Mouse (Mus musculus) hindbrain, embryonic 14.5 days (tissue): ENCODE data around the gene Tomm40. TPM values are rescaled to one million over a fixed set of nuclear protein-coding genes. Genes with fewer than 3 reads are reported as not detected.
A peak's percentile ranks its signal among the peaks of the same experiment; 100 is the strongest.

ENCODE experiments used
- ATAC-seq: fragments of 200-750 bp; cut with Nextera tagmentation; 2 replicates; pipeline ENCODE4 v1.8.0; 2017; ENCODE audit warnings: moderate number of reproducible peaks, mild to moderate bottlenecking, moderate TSS enrichment, moderate library complexity; ENCODE audit not compliant: low FRiP score
- DNase-seq: peaks from one replicate; pipeline ENCODE4 v3.0.0-alpha.2; 2015; ENCODE audit warnings: low spot score
- H3K27ac ChIP-seq: fragments of 300-500 bp; sonication (generic); 2 replicates; pipeline ENCODE4 v1.5.1; 2014; ENCODE audit warnings: mild to moderate bottlenecking, moderate library complexity
- H3K27me3 ChIP-seq: fragments of 300-500 bp; sonication (generic); 2 replicates; pipeline ENCODE4 v1.6.1; 2014; ENCODE audit warnings: mild to moderate bottlenecking, low read length, mixed read lengths; ENCODE audit not compliant: control insufficient read depth, insufficient read depth
- H3K36me3 ChIP-seq: fragments of 300-500 bp; sonication (generic); replicated peaks from 2 replicates; pipeline ENCODE4 v1.6.1; 2014; ENCODE audit not compliant: control insufficient read depth, insufficient read depth
- H3K4me1 ChIP-seq: fragments of 300-500 bp; sonication (generic); replicated peaks from 2 replicates; pipeline ENCODE4 v1.6.1; 2014; ENCODE audit warnings: antibody characterized with exemption, low read length, mixed read lengths; ENCODE audit not compliant: control insufficient read depth, insufficient read depth
- H3K4me2 ChIP-seq: fragments of 300-500 bp; sonication (generic); replicated peaks from 2 replicates; pipeline ENCODE4 v1.6.1; 2014; ENCODE audit warnings: mild to moderate bottlenecking, moderate library complexity
- H3K4me3 ChIP-seq: fragments of 300-500 bp; sonication (generic); replicated peaks from 2 replicates; pipeline ENCODE4 v1.5.1; 2014; ENCODE audit warnings: mild to moderate bottlenecking, low read length
- H3K9ac ChIP-seq: fragments of 300-500 bp; sonication (generic); 2 replicates; pipeline ENCODE4 v1.6.1; 2014
- H3K9me3 ChIP-seq: fragments of 300-500 bp; sonication (generic); 2 replicates; pipeline ENCODE4 v1.6.1; 2016; ENCODE audit warnings: low read length; ENCODE audit not compliant: control insufficient read depth
- WGBS: fragments of 180-500 bp; shearing (Covaris S2); extraction: QIAGEN DNeasy Blood & Tissue Kit; methylation state at CpG from one replicate; pipeline ENCODE4 v1.1.7; 2014; 5-methylcytosine and 5-hydroxymethylcytosine counted together
- polyA plus RNA-seq: library from polyadenylated mRNA; unstranded; fragments of >200 nt; fragmentation: Nextera tagmentation; extraction: Ambion mirVana; gene quantifications from 2 replicates; pipeline ENCODE4 v1.2.1, GENCODE M21; 2014

Gene Tomm40
- polyA plus RNA-seq, 1 experiment from 2014 or later = 119 TPM

GRCm38 (mm10) chr7:19736389-19737057 is 21.3 kb upstream of the Tomm40 start:
- Histone ChIP-seq H3K4me2 (no peak overlapping the region), H3K4me1 (no peaks in the 10 kb centered on the region), H3K36me3 (peaks cover 59% of the 10 kb centered on the region), H3K4me3 (no peak overlapping the region), H3K9me3 (no peaks in the 10 kb centered on the region), H3K9ac (no peak overlapping the region), H3K27me3 (no peaks in the 10 kb centered on the region), H3K27ac (no peak overlapping the region)
- DNase-seq (no peak), ATAC-seq (no peak)
- 94% methylated on average over 16 of the region's 16 CpGs for WGBS

- Histone ChIP-seq H3K27me3 (no peaks in the 10 kb centered on the region), H3K9me3 (no peaks in the 10 kb centered on the region), H3K4me2 (no peak overlapping the region), H3K36me3 (peaks cover 82% of the 10 kb centered on the region), H3K4me1 (no peaks in the 10 kb centered on the region), H3K9ac (no peak overlapping the region), H3K4me3 (no peak overlapping the region), H3K27ac (no peak overlapping the region)
- no peak for ATAC-seq
- no peak for DNase-seq
- 84% methylated on average over 10 of the region's 10 CpGs for WGBS
These were observed 19.0 kb upstream of the Tomm40 start for GRCm38 (mm10) chr7:19734178-19734666.

GRCm38 (mm10) chr7:19726541-19726940 is 11.3 kb upstream of the Tomm40 start:
- Histone ChIP-seq H3K9ac (no peak overlapping the region), H3K9me3 (no peaks in the 10 kb centered on the region), H3K4me2 (no peak overlapping the region), H3K4me3 (no peak overlapping the region), H3K4me1 (no peaks in the 10 kb centered on the region), H3K36me3 (peaks cover 83% of the 10 kb centered on the region), H3K27ac (no peak overlapping the region), H3K27me3 (no peaks in the 10 kb centered on the region)
- 92% methylated on average over 4 of the region's 4 CpGs for WGBS
- ATAC-seq (no peak), DNase-seq (no peak)

- Histone ChIP-seq H3K27ac (no peak overlapping the region), H3K9me3 (peaks cover 9% of the 10 kb centered on the region; the same call in 1 of the 2 replicates), H3K4me2 (no peak overlapping the region), H3K9ac (no peak overlapping the region), H3K4me3 (no peak overlapping the region), H3K36me3 (peaks cover 60% of the 10 kb centered on the region), H3K27me3 (no peaks in the 10 kb centered on the region), H3K4me1 (no peaks in the 10 kb centered on the region)
- 93% methylated on average over 12 of the region's 12 CpGs for WGBS
- DNase-seq (no peak), ATAC-seq (no peak)
These were observed 8.9 kb upstream of the Tomm40 start for GRCm38 (mm10) chr7:19724167-19724566.

- H3K4me2 ChIP-seq = no peak overlapping the region
- no peak overlapping the region for H3K9ac ChIP-seq
- peaks cover 9% of the 10 kb centered on the region; the same call in 1 of the 2 replicates for H3K9me3 ChIP-seq
- H3K4me3 ChIP-seq = no peak overlapping the region
- H3K36me3 ChIP-seq = peaks cover 46% of the 10 kb centered on the region
- no peak overlapping the region for H3K27ac ChIP-seq
- ATAC-seq (no peak), DNase-seq (no peak)
- H3K27me3 ChIP-seq = no peaks in the 10 kb centered on the region
- WGBS = 91% methylated on average over 6 of the region's 6 CpGs
- H3K4me1 ChIP-seq = no peaks in the 10 kb centered on the region
These were observed 7.5 kb upstream of the Tomm40 start for GRCm38 (mm10) chr7:19722754-19723195.

- ATAC-seq (no peak), DNase-seq (no peak)
- peaks cover 12% of the 10 kb centered on the region for H3K36me3 ChIP-seq
- peaks cover 12% of the 10 kb centered on the region for H3K4me1 ChIP-seq
- no peak overlapping the region for H3K4me2 ChIP-seq
- no peak overlapping the region for H3K27ac ChIP-seq
- 94% methylated on average over 4 of the region's 4 CpGs for whole genome bisulfite sequencing
- H3K9me3 ChIP-seq = peaks cover 9% of the 10 kb centered on the region; the same call in 1 of the 2 replicates
- no peak overlapping the region for H3K4me3 ChIP-seq
- H3K27me3 ChIP-seq = no peaks in the 10 kb centered on the region
- no peak overlapping the region for H3K9ac ChIP-seq
These were observed 4.0 kb upstream of the Tomm40 start for GRCm38 (mm10) chr7:19719200-19719599.

GRCm38 (mm10) chr7:19718297-19718952 is 3.2 kb upstream of the Tomm40 start:
- WGBS = 94% methylated on average over 5 of the region's 5 CpGs
- H3K4me1 ChIP-seq = peaks cover 19% of the 10 kb centered on the region
- peaks cover 9% of the 10 kb centered on the region; the same call in 1 of the 2 replicates for H3K9me3 ChIP-seq
- H3K27me3 ChIP-seq = no peaks in the 10 kb centered on the region
- H3K27ac ChIP-seq = no peak overlapping the region
- no peak overlapping the region for H3K4me3 ChIP-seq
- no peak overlapping the region for H3K9ac ChIP-seq
- no peak for ATAC-seq
- no peak for DNase-seq
- H3K36me3 ChIP-seq = peaks cover 5% of the 10 kb centered on the region
- no peak overlapping the region for H3K4me2 ChIP-seq

- no peak overlapping the region for H3K4me3 ChIP-seq
- WGBS = 93% methylated on average over 4 of the region's 4 CpGs
- H3K9ac ChIP-seq = no peak overlapping the region
These were observed 2.1 kb upstream of the Tomm40 start for GRCm38 (mm10) chr7:19717346-19717745.

GRCm38 (mm10) chr7:19716822-19717221 is 1.6 kb upstream of the Tomm40 start:
- H3K27me3 ChIP-seq = no peaks in the 10 kb centered on the region
- no peak overlapping the region for H3K4me3 ChIP-seq
- peak overlapping the region; percentile 92 for H3K27ac ChIP-seq
- WGBS = 82% methylated on average over 2 of the region's 2 CpGs
- H3K36me3 ChIP-seq = peaks cover 11% of the 10 kb centered on the region
- H3K4me2 ChIP-seq = peak overlapping the region; percentile 55
- peak overlapping the region; percentile 60 for H3K9ac ChIP-seq
- ATAC-seq (no peak), DNase-seq (no peak)
- H3K4me1 ChIP-seq = peaks cover 21% of the 10 kb centered on the region
- peaks cover 9% of the 10 kb centered on the region; the same call in 1 of the 2 replicates for H3K9me3 ChIP-seq

More at GRCm38 (mm10) chr7:19717346-19717745, 2.1 kb upstream of the Tomm40 start:
- Histone ChIP-seq H3K36me3 (peaks cover 6% of the 10 kb centered on the region; the same call in 1 of the 2 replicates), H3K4me1 (peaks cover 21% of the 10 kb centered on the region), H3K27ac (no peak overlapping the region), H3K4me2 (no peak overlapping the region), H3K27me3 (no peaks in the 10 kb centered on the region), H3K9me3 (peaks cover 9% of the 10 kb centered on the region; the same call in 1 of the 2 replicates)
- no peak for ATAC-seq
- DNase-seq = no peak
